Mouse (Mus musculus) cerebellum, adult 2 months (tissue): Measurements from ENCODE around the gene Pole4.

Experiments
- CTCF ChIP-seq: fragments of 200-500 bp; IDR thresholded peaks from 2 replicates; pipeline ENCODE4 v1.5.1; 2011; ENCODE audit warnings: low read depth, mild to moderate bottlenecking, control low read depth, low read length, moderate library complexity, borderline replicate concordance; ENCODE audit not compliant: insufficient read depth
- POLR2A ChIP-seq: fragments of 200-500 bp; IDR thresholded peaks from 2 replicates; pipeline ENCODE4 v1.6.1; 2011; ENCODE audit warnings: low read length, control low read depth, borderline replicate concordance; ENCODE audit not compliant: insufficient read depth

GRCm38 (mm10) chr6:82715653-82716052, 10.5 kb upstream of the Pole4 start:
- TF ChIP-seq CTCF, result no peak
- TF ChIP-seq POLR2A, result no peak
